Mouse (Mus musculus): Measurements from ENCODE around the gene G3bp1. TPM values are rescaled to one million over a fixed set of nuclear protein-coding genes. Genes with fewer than 3 reads are reported as not detected.

G3bp1 gene
- 10 to 100 TPM; 39.2 to 42.9 TPM for polyA plus RNA-seq (2012; fragmentation: generic; extraction: Trizol)

GRCm38 (mm10) chr11:55469048-55469843, at the start of gene G3bp1:
Gene G3bp1 (plus strand): TSS chr11:55469685.

GRCm38 (mm10) chr11:55422978-55423377, 46.5 kb upstream of the G3bp1 start, which contains the start of gene Sparc:
Gene Sparc (minus strand): TSS chr11:55423183.

GRCm38 (mm10) chr11:55461019-55461645, 8.4 kb upstream of the G3bp1 start, which contains the start of gene Atox1:
Gene Atox1 (minus strand): TSS chr11:55461239.

Other genes with a start within 250 kb of the G3bp1 start
- gene Fat2, start 133.1 kb upstream of the G3bp1 start, polyA plus RNA-seq (2012; fragmentation: generic; extraction: Trizol), result under 1 TPM in 1 of 2 experiments, not detected in 1; 0.01 TPM
- 1,000 to 10,000 TPM in 1 of 2 experiments, 100 to 1,000 TPM in 1; 753 to 3,006 TPM for gene Sparc, start 46.5 kb upstream of the G3bp1 start, polyA plus RNA-seq (2012; fragmentation: generic; extraction: Trizol)
- 1,000 to 10,000 TPM in 1 of 2 experiments, 100 to 1,000 TPM in 1; 787 to 1,003 TPM for gene Atox1, start 8.4 kb upstream of the G3bp1 start, polyA plus RNA-seq (2012; fragmentation: generic; extraction: Trizol)
- not detected for gene Glra1, start 138.5 kb downstream of the G3bp1 start, polyA plus RNA-seq (2012; fragmentation: generic; extraction: Trizol)

Measured in C3H10T1/2 (cell line).